Mouse (Mus musculus): ENCODE results near the gene Fitm1. TPM values are rescaled to one million over a fixed set of nuclear protein-coding genes. Genes with fewer than 3 reads are reported as not detected.

Fitm1 gene
- polyA plus RNA-seq, 1 experiment from 2014 or later, result 6.5 TPM

DNA sequence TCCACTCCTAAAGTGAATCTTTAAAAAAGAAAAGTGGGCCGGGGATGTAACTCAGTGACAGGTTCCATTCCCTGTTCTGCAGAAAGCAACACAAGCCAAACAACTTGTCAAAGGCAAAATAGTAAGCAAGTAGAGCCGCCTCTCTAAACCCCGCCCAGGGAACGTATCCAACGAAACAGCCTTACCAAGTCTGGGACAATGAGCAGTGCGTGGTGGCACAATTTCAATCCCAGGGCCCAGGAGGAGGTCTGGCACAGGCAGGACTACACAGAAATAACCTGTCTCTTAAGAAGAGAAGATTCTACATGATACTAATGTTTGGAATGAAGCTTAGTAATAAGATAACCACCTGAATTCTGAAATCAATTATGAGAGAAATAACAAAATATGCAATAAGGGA, 25.2 kb upstream of the Fitm1 start:
- no peak overlapping the region for H3K4me2 ChIP-seq (ENCODE audit: low read depth, severe bottlenecking)
- peaks cover 8% of the 10 kb centered on the region; the same call in 1 of the 2 replicates for H3K36me3 ChIP-seq (ENCODE audit: control insufficient read depth, insufficient read depth, low read length)
- H3K27ac ChIP-seq (replicated peaks; ENCODE audit: low read depth, low read length), result no peak overlapping the region
- no peak for ATAC-seq (ENCODE audit: insufficient number of reproducible peaks, low FRiP score, low TSS enrichment, low read depth)
- H3K27me3 ChIP-seq (ENCODE audit: control insufficient read depth, insufficient read depth, low read length), result no peaks in the 10 kb centered on the region
- WGBS, result 92% methylated on average over 6 of the region's 6 CpGs
- no peak for DNase-seq (ENCODE audit: low spot score)
- H3K4me3 ChIP-seq (ENCODE audit: low read depth, low read length), result no peak overlapping the region
- no peak overlapping the region for H3K9ac ChIP-seq (ENCODE audit: low read length)
- no peaks in the 10 kb centered on the region for H3K9me3 ChIP-seq (ENCODE audit: control insufficient read depth, low read length)
- no peaks in the 10 kb centered on the region for H3K4me1 ChIP-seq (ENCODE audit: control insufficient read depth, insufficient read depth, low read length)

DNA sequence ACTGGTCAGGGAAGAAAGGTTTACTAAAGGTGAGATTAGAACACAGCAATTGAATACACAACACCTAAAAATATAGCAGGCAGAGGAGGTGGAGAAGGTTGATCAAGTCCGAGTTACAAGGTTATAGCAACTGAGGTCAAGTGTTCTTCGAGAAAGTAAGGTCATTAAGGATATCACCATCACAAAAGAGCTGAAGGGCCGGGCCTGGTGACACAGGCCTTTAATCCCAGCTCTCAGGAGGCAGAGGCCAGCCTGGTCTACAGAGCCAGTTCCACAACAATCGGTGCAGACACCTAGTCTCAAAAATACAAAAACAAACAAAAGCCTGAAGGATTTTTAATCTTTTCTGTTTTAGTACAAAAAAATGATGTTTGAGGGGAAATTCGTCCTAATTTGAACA, 24.1 kb upstream of the Fitm1 start:
- WGBS, result 72% methylated on average over 5 of the region's 5 CpGs
- H3K27me3 ChIP-seq (ENCODE audit: control insufficient read depth, insufficient read depth, low read length), result no peaks in the 10 kb centered on the region
- no peak overlapping the region for H3K27ac ChIP-seq (replicated peaks; ENCODE audit: low read depth, low read length)
- H3K36me3 ChIP-seq (ENCODE audit: control insufficient read depth, insufficient read depth, low read length), result peaks cover 8% of the 10 kb centered on the region; the same call in 1 of the 2 replicates
- H3K4me2 ChIP-seq (ENCODE audit: low read depth, severe bottlenecking), result no peak overlapping the region
- no peaks in the 10 kb centered on the region for H3K4me1 ChIP-seq (ENCODE audit: control insufficient read depth, insufficient read depth, low read length)
- no peak for ATAC-seq (ENCODE audit: insufficient number of reproducible peaks, low FRiP score, low TSS enrichment, low read depth)
- DNase-seq (ENCODE audit: low spot score), result no peak
- H3K9ac ChIP-seq (ENCODE audit: low read length), result no peak overlapping the region
- H3K4me3 ChIP-seq (ENCODE audit: low read depth, low read length), result no peak overlapping the region
- no peaks in the 10 kb centered on the region for H3K9me3 ChIP-seq (ENCODE audit: control insufficient read depth, low read length)

DNA sequence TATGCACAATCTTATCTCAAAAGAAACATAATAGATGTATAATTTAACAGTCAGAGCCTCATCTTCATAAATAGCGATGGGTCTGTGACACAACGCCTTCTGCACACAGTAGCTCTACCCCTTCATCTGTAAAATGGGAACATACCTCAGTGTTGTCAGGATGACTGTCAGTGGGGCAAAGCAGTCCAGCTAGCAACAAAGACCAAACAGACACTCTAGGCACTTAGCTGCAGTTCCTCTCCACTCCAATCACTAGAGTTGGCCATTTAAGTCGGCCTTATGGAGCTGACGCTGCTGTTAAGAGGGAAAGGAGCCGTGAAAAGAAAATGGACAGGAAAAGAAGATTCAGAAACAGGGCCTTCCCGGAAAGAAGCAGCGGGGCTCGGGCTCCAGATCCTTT, 23.6 kb upstream of the Fitm1 start:
- DNase-seq (ENCODE audit: low spot score) (no peak), ATAC-seq (ENCODE audit: insufficient number of reproducible peaks, low FRiP score, low TSS enrichment, low read depth) (no peak)
- 94% methylated on average over 8 of the region's 8 CpGs for WGBS
- H3K4me3 ChIP-seq (ENCODE audit: low read depth, low read length), result no peak overlapping the region
- peaks cover 8% of the 10 kb centered on the region; the same call in 1 of the 2 replicates for H3K36me3 ChIP-seq (ENCODE audit: control insufficient read depth, insufficient read depth, low read length)
- H3K4me2 ChIP-seq (ENCODE audit: low read depth, severe bottlenecking), result no peak overlapping the region
- H3K27ac ChIP-seq (replicated peaks; ENCODE audit: low read depth, low read length), result no peak overlapping the region
- no peak overlapping the region for H3K9ac ChIP-seq (ENCODE audit: low read length)
- H3K4me1 ChIP-seq (ENCODE audit: control insufficient read depth, insufficient read depth, low read length), result no peaks in the 10 kb centered on the region
- H3K9me3 ChIP-seq (ENCODE audit: control insufficient read depth, low read length), result no peaks in the 10 kb centered on the region
- no peaks in the 10 kb centered on the region for H3K27me3 ChIP-seq (ENCODE audit: control insufficient read depth, insufficient read depth, low read length)

DNA sequence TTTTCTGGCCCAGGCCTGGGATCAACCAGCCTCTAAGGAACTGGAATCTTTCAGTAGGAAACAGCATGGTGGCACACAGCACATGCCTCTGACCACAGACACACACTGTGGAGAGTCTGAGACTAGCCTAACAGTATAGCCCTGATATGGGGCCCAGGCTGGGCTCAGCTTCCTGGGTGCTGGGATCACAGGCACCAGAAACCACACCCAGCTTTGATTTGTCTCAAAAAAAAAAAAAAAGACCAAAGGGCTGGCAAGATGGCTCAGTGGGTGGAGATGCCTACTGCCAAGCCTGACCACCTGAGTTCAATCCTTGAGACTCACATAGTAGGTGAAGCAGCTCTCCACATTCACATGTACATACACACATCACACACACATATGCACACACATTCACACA, 20.8 kb upstream of the Fitm1 start:
- Histone ChIP-seq H3K9ac (ENCODE audit: low read length) (no peak overlapping the region), H3K9me3 (ENCODE audit: control insufficient read depth, low read length) (no peaks in the 10 kb centered on the region), H3K27me3 (ENCODE audit: control insufficient read depth, insufficient read depth, low read length) (no peaks in the 10 kb centered on the region), H3K27ac (replicated peaks; ENCODE audit: low read depth, low read length) (no peak overlapping the region), H3K4me1 (ENCODE audit: control insufficient read depth, insufficient read depth, low read length) (no peaks in the 10 kb centered on the region), H3K36me3 (ENCODE audit: control insufficient read depth, insufficient read depth, low read length) (no peaks in the 10 kb centered on the region), H3K4me3 (ENCODE audit: low read depth, low read length) (no peak overlapping the region), H3K4me2 (ENCODE audit: low read depth, severe bottlenecking) (no peak overlapping the region)
- ATAC-seq (ENCODE audit: insufficient number of reproducible peaks, low FRiP score, low TSS enrichment, low read depth) (no peak), DNase-seq (ENCODE audit: low spot score) (no peak)

DNA sequence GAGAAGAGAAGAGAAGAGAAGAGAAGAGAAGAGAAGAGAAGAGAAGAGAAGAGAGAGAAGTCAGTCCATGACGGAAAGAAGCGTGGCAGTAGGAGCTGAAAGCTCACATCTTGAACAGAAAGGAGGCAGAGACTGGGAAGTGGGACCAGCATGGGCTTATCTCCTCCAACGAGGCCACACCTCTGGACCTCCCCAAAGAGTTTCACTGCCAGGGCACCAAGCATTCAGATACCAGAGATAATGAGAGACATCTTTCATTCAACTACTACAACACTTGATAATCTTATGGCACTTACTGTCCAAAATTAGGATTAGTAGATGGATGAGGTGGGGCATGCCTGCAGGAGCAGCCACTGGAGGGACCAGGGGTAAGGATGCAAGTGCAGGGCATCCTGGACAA, 19.6 kb upstream of the Fitm1 start:
- Histone ChIP-seq H3K27me3 (ENCODE audit: control insufficient read depth, insufficient read depth, low read length) (no peaks in the 10 kb centered on the region), H3K4me3 (ENCODE audit: low read depth, low read length) (no peak overlapping the region), H3K4me2 (ENCODE audit: low read depth, severe bottlenecking) (no peak overlapping the region), H3K4me1 (ENCODE audit: control insufficient read depth, insufficient read depth, low read length) (no peaks in the 10 kb centered on the region), H3K36me3 (ENCODE audit: control insufficient read depth, insufficient read depth, low read length) (no peaks in the 10 kb centered on the region), H3K9me3 (ENCODE audit: control insufficient read depth, low read length) (no peaks in the 10 kb centered on the region), H3K27ac (replicated peaks; ENCODE audit: low read depth, low read length) (no peak overlapping the region), H3K9ac (ENCODE audit: low read length) (no peak overlapping the region)
- no peak for DNase-seq (ENCODE audit: low spot score)
- 85% methylated on average over 3 of the region's 3 CpGs for WGBS
- no peak for ATAC-seq (ENCODE audit: insufficient number of reproducible peaks, low FRiP score, low TSS enrichment, low read depth)

DNA sequence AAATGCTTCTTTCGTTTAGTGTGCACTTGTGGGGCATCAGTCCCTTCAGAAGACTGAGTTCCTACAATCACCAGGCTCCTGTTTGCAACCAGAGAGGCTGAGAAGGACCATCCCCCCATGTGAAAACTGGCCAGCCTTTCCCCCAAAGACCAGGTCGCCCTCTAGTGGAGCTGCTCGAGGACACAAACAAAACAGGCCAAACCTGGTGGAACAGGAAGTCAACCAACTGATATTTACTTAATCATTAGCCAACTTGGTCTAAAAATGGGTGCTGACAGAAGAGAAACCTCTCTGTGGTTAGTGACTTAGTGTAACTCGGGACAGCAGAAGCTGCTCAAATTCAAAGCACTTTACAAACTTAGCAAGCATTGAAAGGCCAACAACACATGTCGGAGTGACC, 18.4 kb upstream of the Fitm1 start:
- ATAC-seq (ENCODE audit: insufficient number of reproducible peaks, low FRiP score, low TSS enrichment, low read depth), result no peak

DNA sequence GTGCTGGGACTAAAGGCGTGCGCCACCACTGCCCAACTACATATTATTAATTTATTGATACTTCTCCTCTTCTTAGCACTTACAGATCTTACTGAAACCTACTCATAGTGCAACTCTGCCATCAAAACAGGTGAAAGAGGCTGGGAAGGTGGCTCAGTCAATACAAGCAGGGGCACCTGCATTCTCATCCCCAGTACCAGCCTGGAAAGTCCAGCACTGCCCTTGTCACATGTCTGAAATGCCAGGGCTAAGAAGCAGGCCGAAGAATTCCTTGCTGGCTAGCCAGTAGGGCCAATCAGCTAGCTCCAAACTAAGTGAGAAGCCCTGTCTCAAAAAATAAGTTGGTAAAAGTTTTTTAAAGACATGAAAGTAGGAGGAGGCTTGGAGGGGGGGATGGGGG, 17.8 kb upstream of the Fitm1 start:
- Histone ChIP-seq H3K4me1 (ENCODE audit: control insufficient read depth, insufficient read depth, low read length) (peaks cover 4% of the 10 kb centered on the region; the same call in 1 of the 2 replicates), H3K9me3 (ENCODE audit: control insufficient read depth, low read length) (no peaks in the 10 kb centered on the region), H3K4me3 (ENCODE audit: low read depth, low read length) (no peak overlapping the region), H3K4me2 (ENCODE audit: low read depth, severe bottlenecking) (no peak overlapping the region), H3K36me3 (ENCODE audit: control insufficient read depth, insufficient read depth, low read length) (no peaks in the 10 kb centered on the region), H3K27ac (replicated peaks; ENCODE audit: low read depth, low read length) (no peak overlapping the region), H3K27me3 (ENCODE audit: control insufficient read depth, insufficient read depth, low read length) (no peaks in the 10 kb centered on the region), H3K9ac (ENCODE audit: low read length) (no peak overlapping the region)
- no peak for DNase-seq (ENCODE audit: low spot score)
- ATAC-seq (ENCODE audit: insufficient number of reproducible peaks, low FRiP score, low TSS enrichment, low read depth), result no peak
- WGBS, result 94% methylated on average over 3 of the region's 3 CpGs

More for the DNA sequence above, 18.4 kb upstream of the Fitm1 start:
- Histone ChIP-seq H3K27me3 (ENCODE audit: control insufficient read depth, insufficient read depth, low read length) (no peaks in the 10 kb centered on the region), H3K27ac (replicated peaks; ENCODE audit: low read depth, low read length) (no peak overlapping the region), H3K36me3 (ENCODE audit: control insufficient read depth, insufficient read depth, low read length) (no peaks in the 10 kb centered on the region), H3K4me2 (ENCODE audit: low read depth, severe bottlenecking) (no peak overlapping the region), H3K9me3 (ENCODE audit: control insufficient read depth, low read length) (no peaks in the 10 kb centered on the region), H3K4me1 (ENCODE audit: control insufficient read depth, insufficient read depth, low read length) (peaks cover 4% of the 10 kb centered on the region; the same call in 1 of the 2 replicates), H3K9ac (ENCODE audit: low read length) (no peak overlapping the region), H3K4me3 (ENCODE audit: low read depth, low read length) (no peak overlapping the region)
- 24% methylated on average over 5 of the region's 5 CpGs for WGBS
- peak; percentile 77 for DNase-seq (ENCODE audit: low spot score)

DNA sequence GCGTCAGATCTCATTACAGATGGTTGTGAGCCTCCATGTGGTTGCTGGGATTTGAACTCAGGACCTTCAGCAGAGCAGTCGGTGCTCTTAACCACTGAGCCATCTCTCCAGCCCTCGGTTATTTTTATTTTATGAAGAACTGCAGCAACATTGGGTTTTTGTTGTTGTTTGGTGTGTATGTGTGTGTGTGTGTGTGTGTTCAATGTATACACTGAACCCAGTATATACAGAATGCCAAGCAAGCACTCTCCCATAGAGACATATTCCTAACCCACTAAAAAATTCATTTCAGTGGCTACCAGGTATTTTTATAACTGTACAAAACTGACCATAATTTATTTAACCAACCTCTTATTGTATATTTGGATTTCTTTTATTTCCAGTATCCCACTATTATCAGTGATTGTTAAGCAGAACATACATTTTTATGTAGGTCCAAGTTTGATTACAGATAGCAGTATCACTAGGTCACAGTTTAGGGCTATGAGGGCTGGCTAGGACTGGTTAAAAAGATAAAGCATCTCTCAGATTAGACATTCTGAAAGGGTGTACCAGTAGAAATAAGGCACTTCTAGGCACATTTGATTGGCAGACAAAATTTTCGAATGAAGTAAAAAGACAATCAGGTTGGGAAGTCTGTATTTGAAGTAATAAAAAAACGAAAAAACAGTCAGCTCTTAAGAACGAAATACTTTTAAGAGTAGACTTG, 16.5 kb upstream of the Fitm1 start:
- no peaks in the 10 kb centered on the region for H3K9me3 ChIP-seq (ENCODE audit: control insufficient read depth, low read length)
- H3K4me3 ChIP-seq (ENCODE audit: low read depth, low read length), result peak overlapping the region; percentile 55
- no peak overlapping the region for H3K9ac ChIP-seq (ENCODE audit: low read length)
- WGBS, result 59% methylated on average over 6 of the region's 6 CpGs
- no peak overlapping the region for H3K27ac ChIP-seq (replicated peaks; ENCODE audit: low read depth, low read length)
- no peaks in the 10 kb centered on the region for H3K36me3 ChIP-seq (ENCODE audit: control insufficient read depth, insufficient read depth, low read length)
- no peaks in the 10 kb centered on the region for H3K27me3 ChIP-seq (ENCODE audit: control insufficient read depth, insufficient read depth, low read length)
- DNase-seq (ENCODE audit: low spot score), result no peak
- H3K4me2 ChIP-seq (ENCODE audit: low read depth, severe bottlenecking), result peak overlapping the region; percentile 50; the same call in 1 of the 2 replicates
- H3K4me1 ChIP-seq (ENCODE audit: control insufficient read depth, insufficient read depth, low read length), result peaks cover 4% of the 10 kb centered on the region; the same call in 1 of the 2 replicates
- no peak for ATAC-seq (ENCODE audit: insufficient number of reproducible peaks, low FRiP score, low TSS enrichment, low read depth)

DNA sequence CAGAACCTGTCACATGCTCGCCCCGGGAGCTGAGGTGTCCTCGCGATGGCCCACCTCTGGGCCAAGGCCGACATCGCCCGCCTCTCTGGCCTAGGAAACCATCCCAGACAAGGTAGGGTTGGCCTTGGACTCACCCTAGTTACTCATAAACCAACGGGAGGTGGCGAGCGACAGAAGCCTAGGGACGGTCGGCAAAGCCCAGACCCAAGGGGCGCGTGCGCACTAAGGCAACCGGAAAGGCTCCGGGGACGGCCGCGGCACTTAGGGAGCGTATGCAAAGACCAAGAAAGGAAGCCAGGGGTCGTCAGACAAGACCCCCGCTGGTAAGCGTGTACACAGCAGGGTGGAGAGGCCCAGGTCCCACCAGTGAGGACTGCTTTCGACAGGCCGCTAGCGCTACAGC, 15.6 kb upstream of the Fitm1 start, which contains the start of gene Dcaf11:
Dcaf11 (plus strand) TSS at position 208 of the 403 bp plus-strand sequence.
- under 1% methylated on average over 27 of the region's 27 CpGs for WGBS
- peak within 1 kb of the TSS; percentile 86 for H3K27ac ChIP-seq (replicated peaks; ENCODE audit: low read depth, low read length)
- ATAC-seq (ENCODE audit: insufficient number of reproducible peaks, low FRiP score, low TSS enrichment, low read depth) (peak; percentile 86), DNase-seq (ENCODE audit: low spot score) (peak; percentile 93)
- peak within 1 kb of the TSS; percentile 62 for H3K9ac ChIP-seq (ENCODE audit: low read length)
- H3K27me3 ChIP-seq (ENCODE audit: control insufficient read depth, insufficient read depth, low read length), result no peaks in the 10 kb centered on the region
- H3K9me3 ChIP-seq (ENCODE audit: control insufficient read depth, low read length), result no peaks in the 10 kb centered on the region
- H3K4me3 ChIP-seq (ENCODE audit: low read depth, low read length), result peak within 1 kb of the TSS; percentile 55
- peaks cover 4% of the 10 kb centered on the region; the same call in 1 of the 2 replicates for H3K4me1 ChIP-seq (ENCODE audit: control insufficient read depth, insufficient read depth, low read length)
- peak within 1 kb of the TSS; percentile 62 for H3K4me2 ChIP-seq (ENCODE audit: low read depth, severe bottlenecking)
- no peaks in the 10 kb centered on the region for H3K36me3 ChIP-seq (ENCODE audit: control insufficient read depth, insufficient read depth, low read length)
